Mouse (Mus musculus) adrenal gland, postnatal 25 days (tissue): ENCODE data around the gene Phf23. TPM values are rescaled to one million over a fixed set of nuclear protein-coding genes. Genes with fewer than 3 reads are reported as not detected.
"Not testable (repeated sequence)": the region's sequence is repeated elsewhere in the genome, so short reads cannot be mapped to it uniquely, and the experiment has no call there.

ENCODE experiments used
- DNase-seq: peaks from one replicate; pipeline ENCODE4 v3.0.0; 2021; ENCODE audit warnings: mixed read lengths
- long read RNA-seq: library from polyadenylated mRNA; stranded (forward); transcript quantifications from one replicate; pipeline ENCODE4 v2.0.0, GENCODE M21; 2021
- total RNA-seq: library from RNA; stranded (reverse); gene quantifications from 2 replicates; pipeline ENCODE4 v1.2.3, GENCODE M21; 2021

Gene Phf23
- 55.7 and 64.6 TPM in 2 replicates for total RNA-seq
- long read RNA-seq, transcript Phf23-202 (5 exons, 1,706 nt), result minor isoform, 6 of 49 reads
- long read RNA-seq, transcript Phf23-201 (5 exons, 2,006 nt), result major isoform, 35 of 49 reads
- long read RNA-seq, partial matches to known transcripts, result 6 of 49 reads
- long read RNA-seq, other reads (novel, unspliced or antisense), result 2 of 49 reads

- DNase-seq, result peak; percentile 96
Measured at GRCm38 (mm10) chr11:69995391-69995960, at the start of gene Phf23. Gene Phf23, plus strand, starts transcription at chr11:69995777.

DNA sequence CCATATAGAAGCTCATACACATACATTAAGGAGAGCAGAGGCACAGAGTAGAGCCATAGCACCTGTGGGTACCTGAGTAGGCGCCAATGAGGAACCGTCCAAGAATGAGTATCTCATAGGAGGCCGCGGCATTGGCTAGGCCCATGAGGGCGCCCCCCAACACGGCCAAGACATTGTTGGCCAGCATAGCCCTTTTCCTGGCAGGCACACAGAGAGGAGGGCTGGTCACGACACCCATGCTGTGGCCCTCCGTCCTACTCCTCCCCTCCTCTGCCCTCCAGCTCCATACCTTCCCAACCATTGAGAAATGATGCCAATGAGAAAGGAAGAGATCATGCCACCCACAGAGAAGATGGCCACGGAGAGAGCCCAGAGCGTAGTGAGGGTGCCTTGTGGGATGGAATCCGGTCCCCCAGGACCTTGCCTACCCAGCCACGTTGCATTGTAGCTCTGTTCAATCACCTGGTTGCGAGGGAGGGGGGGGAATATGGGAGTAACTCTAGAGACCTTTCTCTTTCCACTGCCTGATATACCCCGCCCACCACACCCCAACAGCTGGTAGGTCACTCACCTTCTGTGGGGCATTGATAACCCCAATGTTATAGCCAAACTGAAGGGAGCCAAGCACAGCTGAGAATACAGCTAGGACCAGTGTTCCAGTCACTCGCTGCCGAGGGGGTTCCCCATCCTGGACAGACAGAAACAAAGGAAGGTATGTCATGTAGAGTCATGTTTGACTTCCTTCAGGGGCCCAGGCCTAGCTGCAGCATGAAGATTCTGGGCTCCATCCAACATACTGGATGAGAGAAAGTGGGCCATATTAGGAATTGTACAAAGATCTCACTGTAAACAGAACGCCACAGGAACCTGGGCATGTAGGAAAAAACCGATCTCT is 49.3 kb upstream of the Phf23 start:
- DNase-seq, result no peak

GRCm38 (mm10) chr11:69947337-69948065 is 48.1 kb upstream of the Phf23 start:
- DNase-seq, result peak; percentile 57

DNA sequence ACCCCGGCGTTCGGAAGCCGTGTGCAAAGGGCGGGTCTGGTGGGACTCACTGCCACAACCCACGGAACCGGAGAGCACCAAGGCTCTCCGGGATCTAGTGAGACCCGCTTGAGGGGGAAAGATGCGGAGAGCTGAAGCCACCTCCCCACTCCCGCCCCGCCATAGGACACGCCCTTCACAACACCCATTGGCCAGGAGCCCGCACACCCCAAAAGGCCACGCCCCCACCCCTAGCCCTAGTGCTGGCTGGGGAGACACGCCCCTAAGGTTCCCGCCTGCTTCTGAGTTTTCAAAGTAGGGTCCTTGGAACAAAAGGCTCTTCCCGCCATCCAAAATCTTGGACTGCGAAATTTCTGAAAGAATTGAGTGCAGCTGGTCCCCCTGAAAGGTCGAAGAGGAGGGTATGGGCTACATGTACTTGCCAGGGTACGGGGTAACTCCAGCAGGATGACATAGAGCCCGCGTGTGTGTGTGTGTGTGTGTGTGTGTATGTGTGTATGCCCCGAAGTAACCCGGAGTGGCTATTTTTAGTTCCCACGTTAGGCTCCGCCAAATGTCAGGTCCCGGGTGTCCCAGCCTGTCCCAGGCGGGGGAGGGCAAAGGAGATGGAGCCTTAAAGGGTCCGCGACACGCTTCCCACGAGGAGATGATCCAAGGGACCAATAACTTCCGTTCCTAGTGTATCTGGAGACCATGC is 47.4 kb upstream of the Phf23 start, which contains the start of gene Slc2a4:
TSS of gene Slc2a4 (minus strand) at position 123 of the 697 bp plus-strand sequence.
- peak; percentile 95 for DNase-seq

- peak; percentile 83 for DNase-seq
Measured at GRCm38 (mm10) chr11:69948763-69949150, 46.8 kb upstream of the Phf23 start.

DNA sequence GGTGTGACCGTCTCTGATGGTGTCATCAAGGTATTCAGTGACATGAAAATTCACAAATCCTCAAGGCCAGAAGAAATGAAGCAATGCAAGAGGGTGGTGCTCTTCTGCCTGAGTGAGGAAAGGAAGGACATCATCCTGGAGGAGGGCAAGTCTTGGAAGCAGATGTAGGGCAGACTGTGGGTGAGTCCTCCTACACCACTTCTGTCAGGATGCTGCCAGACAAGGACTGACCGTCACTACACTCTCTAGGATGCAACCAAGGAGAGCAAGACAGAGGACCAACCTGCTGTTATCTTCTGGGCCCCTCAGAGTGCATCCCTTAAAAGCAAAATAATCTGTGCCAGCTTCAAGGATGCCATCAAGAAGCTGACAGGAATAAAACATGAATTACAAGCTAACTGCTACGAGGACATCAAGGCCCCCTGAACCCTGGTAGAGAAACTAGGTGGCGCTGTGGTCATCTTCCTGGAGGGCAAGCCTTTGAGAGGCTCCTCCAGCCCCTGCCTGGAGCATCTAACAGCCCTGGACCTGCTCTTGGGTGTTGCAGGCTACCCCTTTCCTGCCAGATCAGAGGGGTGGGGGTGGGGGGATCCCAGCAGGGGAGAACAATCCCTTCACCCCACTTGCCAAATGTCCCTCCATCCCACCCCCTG is 44.6 kb upstream of the Phf23 start:
- DNase-seq, result no peak

- no peak for DNase-seq
Measured at GRCm38 (mm10) chr11:69952274-69952673, 43.3 kb upstream of the Phf23 start.

DNA sequence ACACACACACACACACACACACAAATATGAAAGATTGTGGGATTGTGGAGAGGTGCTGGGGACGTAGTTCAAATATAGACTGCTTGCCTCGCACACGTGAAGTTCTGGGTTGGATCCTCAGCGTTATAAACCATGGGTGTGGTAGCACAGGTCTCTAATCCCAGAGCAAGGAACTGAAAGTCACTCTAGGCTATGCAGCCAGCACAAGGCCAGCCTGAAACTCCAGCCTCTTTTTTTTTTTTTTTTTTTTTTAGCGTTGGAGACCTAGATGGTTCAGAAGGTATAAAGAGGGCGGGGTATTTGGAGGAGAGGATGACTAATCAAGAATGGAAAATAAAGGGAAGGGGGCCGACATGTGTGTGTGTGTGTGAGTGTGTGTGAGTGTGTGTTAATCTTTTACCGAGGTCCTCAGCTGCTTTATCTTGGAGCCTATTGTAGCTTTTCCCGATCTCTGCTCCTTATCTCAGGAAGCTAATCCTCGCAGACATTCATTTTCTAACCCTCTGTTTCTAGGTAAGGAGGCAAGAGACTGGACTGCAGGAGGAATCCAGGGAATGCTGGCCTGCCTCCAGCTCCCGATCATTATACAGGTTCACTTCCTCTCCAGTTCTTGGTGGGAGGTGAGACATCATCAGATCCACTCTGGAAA is 42.2 kb upstream of the Phf23 start:
- no peak for DNase-seq

DNA sequence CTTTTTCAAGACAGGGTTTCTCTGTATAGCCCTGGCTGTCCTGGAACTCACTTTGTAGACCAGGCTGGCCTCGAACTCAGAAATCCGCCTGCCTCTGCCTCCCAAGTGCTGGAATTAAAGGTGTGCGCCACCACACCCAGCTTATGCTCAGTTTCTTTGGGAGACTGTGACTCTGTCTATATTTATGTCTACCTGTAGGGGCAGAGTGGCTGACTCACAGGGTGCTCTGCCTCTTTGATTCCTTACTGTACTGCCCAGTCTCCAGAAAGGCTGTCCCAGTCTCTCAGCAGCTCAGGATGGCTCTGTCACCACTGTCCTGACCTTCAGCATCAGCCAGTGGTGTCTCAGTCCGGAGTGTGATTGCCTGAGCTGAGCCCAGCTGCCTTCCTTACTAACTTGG is 40.0 kb upstream of the Phf23 start:
- DNase-seq, result not testable (repeated sequence)

GRCm38 (mm10) chr11:69956218-69956617 is 39.4 kb upstream of the Phf23 start:
- no peak for DNase-seq

GRCm38 (mm10) chr11:69960616-69961015 is 35.0 kb upstream of the Phf23 start:
- DNase-seq, result no peak

DNA sequence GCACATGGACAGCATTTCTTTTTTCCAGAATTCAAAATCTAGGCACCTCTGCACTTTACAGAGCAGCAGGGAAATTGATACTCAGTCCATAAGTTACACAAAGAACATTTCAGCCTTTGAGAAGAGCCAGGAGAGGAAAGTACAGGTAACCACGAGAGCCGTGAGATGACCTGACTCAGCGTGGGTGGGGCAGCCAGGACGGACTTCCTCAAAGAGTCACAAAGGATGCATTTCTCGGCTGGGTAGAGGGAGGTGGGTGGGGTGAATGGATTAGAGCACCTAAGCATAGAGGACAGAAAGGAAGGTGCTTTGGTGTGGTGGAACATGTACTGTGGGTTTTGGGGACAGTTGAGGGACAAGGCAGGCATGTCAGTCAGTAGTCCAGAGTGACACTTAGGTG is 33.7 kb upstream of the Phf23 start:
- DNase-seq, result no peak

DNA sequence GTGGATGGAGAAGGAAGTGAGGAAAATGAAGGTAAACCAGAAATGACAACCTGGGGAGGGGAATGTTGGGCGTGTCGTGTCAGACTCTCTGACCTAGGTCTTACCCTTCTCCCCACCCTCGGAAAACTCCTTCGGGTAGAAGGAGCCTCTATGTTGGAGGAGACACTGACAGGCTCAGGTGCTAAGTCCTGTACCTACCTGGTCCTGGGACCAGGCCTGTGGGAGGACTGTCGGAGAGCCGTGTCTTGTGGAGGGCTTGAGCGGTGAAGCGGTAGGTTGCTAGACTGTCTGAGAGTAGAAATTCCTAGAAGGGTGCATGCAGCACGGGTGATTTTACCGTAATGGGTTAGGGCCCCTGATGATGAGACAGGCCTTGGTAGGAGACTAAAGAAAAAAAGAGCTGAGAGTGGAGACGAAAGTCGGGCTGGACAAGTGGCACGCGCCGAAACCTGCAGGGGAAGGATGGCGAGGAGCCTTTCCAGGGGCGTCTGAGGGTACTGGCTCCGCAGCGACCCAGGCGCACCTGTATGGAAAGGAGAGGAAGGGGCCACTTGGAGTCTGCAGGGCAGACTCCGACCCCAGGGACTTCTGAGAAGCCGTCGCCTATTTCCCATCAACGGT is 30.8 kb upstream of the Phf23 start, which contains the start of gene Cldn7:
TSS of gene Cldn7 (plus strand) at position 130 of the 621 bp plus-strand sequence.
- no peak for DNase-seq

- DNase-seq, result no peak
Measured at GRCm38 (mm10) chr11:69965271-69966005, 30.1 kb upstream of the Phf23 start.

- DNase-seq, result no peak
Measured at GRCm38 (mm10) chr11:69966006-69966859, 29.3 kb upstream of the Phf23 start.

GRCm38 (mm10) chr11:69966860-69967517 is 28.6 kb upstream of the Phf23 start:
- no peak for DNase-seq

- no peak for DNase-seq
Measured at GRCm38 (mm10) chr11:69968793-69969192, 26.8 kb upstream of the Phf23 start.

DNA sequence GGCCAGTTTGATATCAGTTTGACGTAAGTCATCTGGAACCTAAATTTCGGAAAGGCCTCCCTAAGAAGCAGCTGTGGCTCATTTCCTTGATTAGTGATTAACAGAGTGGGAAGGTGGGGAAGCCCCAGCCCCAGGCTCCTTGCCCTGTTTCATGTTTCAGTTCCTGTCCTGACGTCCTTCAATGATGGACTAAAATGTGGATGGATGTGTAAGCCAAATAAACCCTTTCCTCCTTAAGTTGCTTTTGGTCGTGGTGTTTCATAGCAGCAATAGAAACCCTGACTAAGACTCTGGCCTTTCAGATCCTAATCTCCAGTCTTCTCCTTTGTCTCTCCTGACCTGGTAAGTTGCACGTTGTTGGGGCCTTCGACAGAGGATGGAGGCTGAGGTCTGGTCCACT is 25.4 kb upstream of the Phf23 start:
- DNase-seq, result no peak
